Mouse (Mus musculus): Measurements from ENCODE around the gene Man2b2.

Gene Man2b2

DNA sequence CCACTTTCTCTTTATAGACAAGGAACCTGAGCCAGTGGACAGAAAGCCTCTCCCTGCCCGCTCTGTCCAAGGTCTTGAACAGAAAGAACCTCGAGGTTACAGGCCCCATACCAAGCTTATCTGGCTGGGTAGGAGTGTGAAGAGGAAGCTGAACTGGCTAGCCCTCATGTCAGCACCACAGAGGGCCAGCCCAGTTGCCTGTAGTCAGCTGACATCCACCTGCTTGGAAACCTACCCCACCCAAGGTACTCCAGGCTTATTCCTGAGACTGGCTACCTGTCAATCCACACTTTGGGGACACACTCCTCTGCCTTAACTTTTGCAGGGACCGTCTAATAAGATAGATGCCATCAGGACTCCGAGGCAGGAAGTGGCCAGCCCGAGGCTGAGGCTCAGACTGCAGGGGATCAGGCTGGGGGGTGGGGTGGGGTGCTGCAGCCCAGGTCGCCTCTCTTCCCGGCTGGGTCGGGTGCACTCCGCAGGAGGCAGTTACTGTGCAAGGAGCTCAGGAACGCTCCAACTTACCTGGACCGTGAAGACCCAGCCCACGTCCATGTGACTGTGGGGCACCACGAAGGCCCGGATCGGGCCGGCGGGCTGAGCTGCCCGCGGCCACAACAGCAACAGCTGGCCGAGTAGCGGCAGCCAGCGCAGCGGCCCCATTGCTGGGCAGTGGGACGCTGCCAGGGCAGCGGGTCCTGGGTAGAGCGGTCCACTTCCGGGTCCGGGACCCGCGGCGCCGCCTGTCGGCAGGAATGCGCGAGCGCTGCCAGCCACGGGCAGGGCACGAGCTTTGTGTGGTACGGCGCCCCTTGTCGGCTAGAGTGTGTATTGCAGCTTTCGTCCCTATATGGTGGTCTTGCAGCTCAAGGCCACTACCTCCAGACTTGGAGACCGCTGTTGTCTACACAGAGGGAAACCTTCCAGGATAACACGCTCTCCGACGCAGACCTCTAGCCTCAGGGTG lies at the start of gene Man2b2:
Gene Man2b2 (minus strand): TSS at position 741 of the 967 bp plus-strand sequence.
- DNase-seq (ENCODE audit: low read depth, low spot score), result no peak

GRCm38 (mm10) chr5:36878801-36879200 lies 48.3 kb upstream of the Man2b2 start:
- no peak for DNase-seq (ENCODE audit: low read depth, low spot score)

DNA sequence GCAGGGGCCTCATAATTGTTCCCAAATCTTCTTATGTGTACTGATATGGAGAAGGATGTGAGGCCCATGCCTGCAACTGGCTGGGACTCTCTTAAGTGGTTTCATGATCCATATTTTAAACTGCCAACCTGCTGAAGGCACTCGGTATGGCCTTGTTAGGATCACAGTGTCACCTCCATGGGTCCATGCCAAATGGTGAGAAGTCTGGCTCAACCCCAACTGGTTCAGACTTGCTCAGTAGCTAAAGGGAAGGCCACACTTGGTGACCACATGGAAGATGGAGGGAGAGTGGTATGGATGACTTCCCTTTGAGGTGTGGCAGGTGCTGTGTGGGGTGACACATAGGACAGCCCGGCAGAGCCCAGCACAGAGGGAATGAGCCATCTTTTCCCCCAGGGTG lies 47.2 kb upstream of the Man2b2 start:
- DNase-seq (ENCODE audit: low read depth, low spot score), result no peak

DNA sequence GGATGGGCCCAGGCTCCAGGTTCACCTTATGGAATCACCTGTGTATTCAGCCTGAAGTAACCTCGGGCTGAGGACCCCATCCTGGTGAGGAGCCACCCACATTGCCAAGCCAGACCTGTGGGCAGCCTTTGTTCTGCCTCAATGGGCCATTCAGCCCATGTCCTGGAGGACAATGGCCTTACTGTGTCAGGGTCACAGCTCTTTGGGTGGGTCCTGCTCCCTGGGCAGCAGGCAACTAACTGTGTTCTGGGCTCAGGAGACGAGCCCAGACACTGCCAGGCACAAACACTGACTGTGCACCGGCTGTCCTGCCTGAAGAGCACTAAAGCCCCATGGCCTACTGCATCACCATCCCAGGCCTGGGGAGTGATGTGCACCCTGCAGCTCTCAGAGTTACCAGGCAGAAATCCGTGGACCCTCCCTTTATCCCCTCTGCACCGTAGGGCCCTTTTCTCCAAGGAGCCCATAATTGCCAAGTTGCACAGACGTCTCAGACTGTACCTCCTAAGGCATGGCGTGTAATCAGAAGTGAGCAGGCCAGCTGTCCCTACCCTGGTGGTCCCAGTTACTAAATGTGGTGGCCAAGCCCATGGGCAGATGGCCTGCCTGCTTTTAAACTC lies 46.4 kb upstream of the Man2b2 start:
- no peak for DNase-seq (ENCODE audit: low read depth, low spot score)

GRCm38 (mm10) chr5:36875956-36876355 lies 45.5 kb upstream of the Man2b2 start:
- DNase-seq (ENCODE audit: low read depth, low spot score), result no peak

- DNase-seq (ENCODE audit: low read depth, low spot score), result no peak
Measured at GRCm38 (mm10) chr5:36870916-36871315, 40.5 kb upstream of the Man2b2 start.

GRCm38 (mm10) chr5:36869578-36870236 lies 39.3 kb upstream of the Man2b2 start:
- DNase-seq (ENCODE audit: low read depth, low spot score), result no peak

- no peak for DNase-seq (ENCODE audit: low read depth, low spot score)
Measured at GRCm38 (mm10) chr5:36869186-36869577, 38.7 kb upstream of the Man2b2 start.

GRCm38 (mm10) chr5:36868266-36869090 lies 38.0 kb upstream of the Man2b2 start, which contains the start of gene Ppp2r2c:
Gene Ppp2r2c, plus strand, starts transcription at chr5:36868513.
- DNase-seq (ENCODE audit: low read depth, low spot score), result no peak

GRCm38 (mm10) chr5:36867561-36867960 lies 37.1 kb upstream of the Man2b2 start:
- DNase-seq (ENCODE audit: low read depth, low spot score), result no peak

- no peak for DNase-seq (ENCODE audit: low read depth, low spot score)
Measured at GRCm38 (mm10) chr5:36866701-36867250, 36.3 kb upstream of the Man2b2 start.

- no peak for DNase-seq (ENCODE audit: low read depth, low spot score)
Measured at GRCm38 (mm10) chr5:36861084-36861483, 30.6 kb upstream of the Man2b2 start.

DNA sequence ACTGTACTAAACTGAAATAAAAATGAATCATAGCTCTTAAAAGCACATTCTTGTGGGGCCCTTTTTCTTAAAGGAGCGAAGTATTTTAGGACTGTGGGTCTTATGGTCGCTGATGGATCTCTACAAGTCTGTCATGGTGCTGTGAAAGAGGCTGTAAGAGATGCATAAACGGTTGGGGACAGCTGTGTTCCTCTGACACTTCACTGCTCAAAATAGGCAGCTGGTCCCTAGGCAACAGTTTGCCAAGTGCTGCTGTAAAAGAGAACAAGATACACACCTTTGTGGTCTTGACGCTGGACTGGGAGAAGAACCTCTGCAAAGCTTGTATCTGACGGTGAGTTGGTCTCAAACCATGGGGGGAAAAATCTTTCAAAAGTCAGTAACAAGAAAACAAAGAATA lies 27.1 kb upstream of the Man2b2 start:
- DNase-seq (ENCODE audit: low read depth, low spot score), result no peak

DNA sequence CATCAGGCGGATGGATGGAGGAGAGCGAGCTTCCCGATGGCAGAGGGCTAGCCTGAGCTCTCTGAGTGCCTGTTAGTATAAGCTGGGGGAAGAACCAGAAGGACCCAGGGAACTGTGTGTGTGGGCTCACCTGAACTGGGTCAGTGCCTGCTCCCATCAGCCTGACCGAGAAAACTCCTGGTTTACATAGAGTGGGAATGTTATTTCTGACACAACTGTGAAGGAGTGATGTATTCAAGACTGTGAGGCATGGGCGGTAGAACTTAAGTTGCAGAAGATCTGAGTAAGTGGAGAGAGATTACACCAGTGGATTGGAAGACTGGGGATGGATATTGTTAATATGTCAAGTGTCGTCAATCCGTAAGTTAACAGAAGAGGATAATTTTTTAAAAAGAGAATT lies 26.1 kb upstream of the Man2b2 start:
- DNase-seq (ENCODE audit: low read depth, low spot score), result no peak

DNA sequence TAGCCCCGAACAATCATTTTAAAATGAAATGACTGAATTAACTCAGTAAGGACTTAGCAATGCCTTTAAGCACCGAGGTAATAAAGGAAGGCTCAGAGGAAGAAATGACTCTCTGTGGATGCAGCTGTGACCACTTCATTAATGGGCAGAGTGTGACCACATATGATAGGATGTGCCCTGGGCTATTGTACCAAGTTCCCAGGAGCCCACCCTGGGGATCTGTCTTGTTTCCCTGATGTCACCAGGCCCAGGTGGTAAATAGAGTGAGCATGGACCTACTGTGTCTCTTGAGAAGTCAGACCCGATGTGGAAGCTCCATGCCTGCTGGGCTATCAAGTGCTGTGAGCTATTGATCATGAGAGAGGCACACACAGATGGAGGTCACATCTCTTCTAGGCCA lies 24.7 kb upstream of the Man2b2 start:
- DNase-seq (ENCODE audit: low read depth, low spot score), result no peak

DNA sequence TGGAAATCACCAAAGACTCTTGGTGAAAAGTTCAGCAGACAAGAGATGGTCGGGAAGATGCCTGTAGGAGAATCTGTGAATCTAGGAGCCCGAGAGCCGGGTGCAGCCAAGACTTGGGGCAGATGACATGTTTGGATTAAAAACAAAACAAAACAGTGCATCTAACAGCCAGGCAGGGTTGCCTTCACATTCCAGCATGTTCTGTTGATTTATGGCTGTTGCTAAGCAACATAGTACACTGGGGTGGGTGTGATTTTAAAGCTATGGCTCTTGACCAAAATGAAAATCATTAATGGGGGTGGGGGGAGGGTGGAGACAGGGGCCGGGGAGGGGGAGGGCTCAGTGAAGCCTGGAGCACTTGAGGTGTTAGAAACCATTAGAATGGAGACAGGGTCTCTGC lies 21.1 kb upstream of the Man2b2 start:
- no peak for DNase-seq (ENCODE audit: low read depth, low spot score)

GRCm38 (mm10) chr5:36844490-36844889 lies 14.0 kb upstream of the Man2b2 start:
- no peak for DNase-seq (ENCODE audit: low read depth, low spot score)

GRCm38 (mm10) chr5:36841701-36842100 lies 11.2 kb upstream of the Man2b2 start:
- no peak for DNase-seq (ENCODE audit: low read depth, low spot score)

DNA sequence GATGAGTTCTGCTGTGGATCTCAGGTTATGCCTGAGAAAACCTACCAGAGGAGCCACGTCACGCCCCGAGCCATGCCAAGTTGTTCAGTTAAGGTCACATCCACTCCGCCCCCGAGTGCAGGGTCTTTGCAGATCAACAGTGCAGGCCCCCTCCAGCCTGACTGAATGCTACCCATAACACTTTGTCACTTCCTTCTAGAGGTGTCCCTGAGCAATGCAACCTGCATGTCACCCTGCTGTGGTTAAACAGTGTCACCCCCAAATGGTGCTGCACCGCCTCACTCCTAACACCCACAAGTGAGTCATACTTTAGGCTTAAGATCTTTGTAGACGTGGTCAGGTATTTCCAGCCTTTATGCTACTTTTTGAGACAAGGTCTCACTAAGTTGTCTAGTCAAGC lies 9.6 kb upstream of the Man2b2 start:
- no peak for DNase-seq (ENCODE audit: low read depth, low spot score)

DNA sequence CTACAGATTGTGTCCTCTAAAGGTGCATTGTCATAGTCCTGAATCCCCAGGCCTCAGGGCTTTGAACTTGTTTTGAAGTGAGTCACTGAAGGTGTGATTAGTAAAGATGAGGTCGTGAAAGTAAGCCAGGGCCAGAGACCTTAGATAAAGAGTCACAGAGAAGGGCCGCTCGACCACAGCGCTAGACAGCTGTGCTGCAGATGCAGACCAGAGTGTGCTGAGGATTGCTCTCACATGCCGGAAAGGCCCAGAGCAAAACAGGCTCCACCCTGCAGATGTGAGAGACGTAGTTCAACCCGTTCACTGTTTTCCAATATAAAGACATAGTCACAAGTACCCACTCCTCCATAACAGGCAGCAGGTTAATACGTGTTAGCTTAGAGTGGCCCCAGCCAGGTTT lies 9.1 kb upstream of the Man2b2 start:
- DNase-seq (ENCODE audit: low read depth, low spot score), result no peak

DNA sequence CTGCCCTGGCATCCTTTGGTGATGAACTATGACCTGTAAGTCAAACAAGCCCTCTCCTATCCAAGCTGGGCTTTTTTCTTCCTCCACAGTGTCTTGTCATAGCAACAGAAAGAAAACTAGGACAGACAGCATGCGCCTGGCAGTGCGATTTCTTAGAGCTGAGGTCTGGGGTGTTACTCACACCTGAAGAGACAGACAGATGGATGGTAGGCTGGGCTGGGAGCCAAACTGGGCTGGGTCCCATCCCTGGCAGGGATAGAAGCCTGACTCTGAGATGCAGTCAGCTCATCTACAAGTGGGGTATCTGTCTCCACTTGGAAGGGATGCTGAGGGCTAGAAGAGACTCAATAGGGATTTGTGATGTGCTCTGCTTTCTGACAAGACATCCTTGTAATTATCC lies 8.6 kb upstream of the Man2b2 start:
- no peak for DNase-seq (ENCODE audit: low read depth, low spot score)
